Mouse (Mus musculus) MEL (cell line): ENCODE results near the gene Map3k4. TPM values are rescaled to one million over a fixed set of nuclear protein-coding genes. Genes with fewer than 3 reads are reported as not detected.

Experiments used
- DNase-seq: peaks from one replicate; pipeline ENCODE4 v3.0.0; 2011; ENCODE audit warnings: low read depth, low spot score
- H3K27ac ChIP-seq: 2 replicates; pipeline ENCODE4 v1.5.1; 2012; ENCODE audit warnings: low read depth, mild to moderate bottlenecking, control low read depth, low read length, moderate library complexity; ENCODE audit not compliant: control insufficient read depth
- H3K27me3 ChIP-seq, 2 experiments: fragments of 150-350 bp in 1 of 2; sonication (generic) in 1 of 2; 2 replicates each; pipeline ENCODE4 v1.6.1; 2012; ENCODE audit warnings: low read length in 2 of 2, mild to moderate bottlenecking in 2 of 2, improper control_type of control experiment in 1 of 2, moderate library complexity in 1 of 2; ENCODE audit not compliant: insufficient read depth in 2 of 2, control insufficient read depth in 1 of 2
- H3K36me3 ChIP-seq, 2 experiments: 2 replicates each; pipeline ENCODE4 v1.6.1; 2012 to 2014; ENCODE audit warnings: low read length in 2 of 2, improper control_type of control experiment in 1 of 2, inconsistent platforms in 1 of 2, mild to moderate bottlenecking in 1 of 2; ENCODE audit not compliant: insufficient read depth in 2 of 2, control insufficient read depth in 1 of 2
- H3K4me1 ChIP-seq, 2 experiments: fragments of 150-350 bp in 1 of 2; sonication (generic) in 1 of 2; 2 replicates each; pipeline ENCODE4 v1.6.1; 2012; ENCODE audit warnings: low read length in 2 of 2, improper control_type of control experiment in 1 of 2, mild to moderate bottlenecking in 1 of 2; ENCODE audit not compliant: insufficient read depth in 2 of 2, control insufficient read depth in 1 of 2
- H3K4me3 ChIP-seq, 2 experiments: fragments of 150-350 bp in 1 of 2; sonication (generic) in 1 of 2; 2 replicates each; pipeline ENCODE4 v1.5.1; 2012; ENCODE audit warnings: low read depth in 2 of 2, low read length in 2 of 2, mild to moderate bottlenecking in 2 of 2, moderate library complexity in 2 of 2, control low read depth in 1 of 2, improper control_type of control experiment in 1 of 2; ENCODE audit not compliant: control insufficient read depth in 1 of 2, insufficient read depth in 1 of 2
- H3K79me2 ChIP-seq: 2 replicates; pipeline ENCODE4 v1.6.1; 2012; ENCODE audit warnings: mild to moderate bottlenecking, low read length, moderate library complexity; ENCODE audit not compliant: control insufficient read depth, poor library complexity, insufficient read depth
- H3K9ac ChIP-seq: 2 replicates; pipeline ENCODE4 v1.6.1; 2012; ENCODE audit warnings: low read depth, mild to moderate bottlenecking, control low read depth, low read length, moderate library complexity; ENCODE audit not compliant: control insufficient read depth, poor library complexity, severe bottlenecking
- H3K9me3 ChIP-seq: fragments of 150-350 bp; sonication (generic); replicated peaks from 2 replicates; pipeline ENCODE4 v1.6.1; 2012; ENCODE audit warnings: mild to moderate bottlenecking, low read length, improper control_type of control experiment, moderate library complexity; ENCODE audit not compliant: insufficient read depth
- BHLHE40 ChIP-seq: IDR thresholded peaks from 2 replicates; pipeline ENCODE4 v1.6.1; 2012; ENCODE audit warnings: low read depth, mild to moderate bottlenecking, inconsistent platforms, low read length, improper control_type of control experiment, borderline replicate concordance
- CHD1 ChIP-seq: IDR thresholded peaks from 2 replicates; pipeline ENCODE4 v1.6.1; 2012; ENCODE audit warnings: low read depth, mild to moderate bottlenecking, inconsistent platforms, low read length, improper control_type of control experiment
- ELF1 ChIP-seq: IDR thresholded peaks from 2 replicates; pipeline ENCODE4 v1.6.1; 2014; ENCODE audit warnings: low read depth, mild to moderate bottlenecking, inconsistent platforms, low read length, improper control_type of control experiment, moderate library complexity
- EP300 ChIP-seq, 2 experiments: IDR thresholded peaks; 2 replicates each; pipeline ENCODE4 v1.6.1; 2011; ENCODE audit warnings: improper control_type of control experiment in 2 of 2, low read length in 2 of 2, low read depth in 1 of 2, mild to moderate bottlenecking in 1 of 2
- ETS1 ChIP-seq: IDR thresholded peaks from 2 replicates; pipeline ENCODE4 v1.6.1; 2012; ENCODE audit warnings: low read depth, mild to moderate bottlenecking, inconsistent platforms, low read length, improper control_type of control experiment, moderate library complexity
- JUND ChIP-seq: IDR thresholded peaks from 2 replicates; pipeline ENCODE4 v1.6.1; 2011; ENCODE audit warnings: low read depth, mild to moderate bottlenecking, improper control_type of control experiment, low read length
- KAT2A ChIP-seq: conservative IDR thresholded peaks from 2 replicates; pipeline ENCODE4 v1.6.1; 2012; ENCODE audit warnings: low read depth, low read length, improper control_type of control experiment, inconsistent platforms
- MAFK ChIP-seq: IDR thresholded peaks from 2 replicates; pipeline ENCODE4 v1.6.1; 2011; ENCODE audit warnings: low read depth, mild to moderate bottlenecking, low read length, improper control_type of control experiment, borderline replicate concordance
- MAZ ChIP-seq: IDR thresholded peaks from 2 replicates; pipeline ENCODE4 v1.6.1; 2012; ENCODE audit warnings: low read depth, mild to moderate bottlenecking, inconsistent platforms, low read length, improper control_type of control experiment
- MYC ChIP-seq: IDR thresholded peaks from 2 replicates; pipeline ENCODE4 v1.6.1; 2011; ENCODE audit warnings: low read depth, mild to moderate bottlenecking, low read length, improper control_type of control experiment, moderate library complexity
- NELFE ChIP-seq: IDR thresholded peaks from 2 replicates; pipeline ENCODE4 v1.6.1; 2011; ENCODE audit warnings: low read depth, low read length, improper control_type of control experiment
- NRF1 ChIP-seq: IDR thresholded peaks from 2 replicates; pipeline ENCODE4 v1.6.1; 2014; ENCODE audit warnings: low read depth, mild to moderate bottlenecking, inconsistent platforms, low read length, improper control_type of control experiment, moderate library complexity; ENCODE audit not compliant: poor library complexity, insufficient read depth, severe bottlenecking
- POLR2AphosphoS5 ChIP-seq: IDR thresholded peaks from 2 replicates; pipeline ENCODE4 v1.6.1; 2012; ENCODE audit warnings: low read depth, borderline replicate concordance, mild to moderate bottlenecking, inconsistent platforms, low read length, moderate library complexity, mixed read lengths
- TCF12 ChIP-seq: IDR thresholded peaks from 2 replicates; pipeline ENCODE4 v1.6.1; 2014; ENCODE audit warnings: low read depth, mild to moderate bottlenecking, inconsistent platforms, low read length, improper control_type of control experiment, moderate library complexity
- USF1 ChIP-seq: IDR thresholded peaks from 2 replicates; pipeline ENCODE4 v1.6.1; 2014; ENCODE audit warnings: low read depth, mild to moderate bottlenecking, inconsistent platforms, low read length, improper control_type of control experiment, moderate library complexity
- USF2 ChIP-seq, 2 experiments: IDR thresholded peaks; 2 replicates each; pipeline ENCODE4 v1.6.1; 2011 to 2012; ENCODE audit warnings: improper control_type of control experiment in 2 of 2, low read length in 2 of 2, borderline replicate concordance in 1 of 2, inconsistent platforms in 1 of 2, low read depth in 1 of 2, mild to moderate bottlenecking in 1 of 2; ENCODE audit not compliant: insufficient read depth in 1 of 2
- ZC3H11A ChIP-seq: IDR thresholded peaks from 2 replicates; pipeline ENCODE4 v1.6.1; 2012; ENCODE audit warnings: low read depth, mild to moderate bottlenecking, inconsistent platforms, low read length, improper control_type of control experiment
- ZKSCAN1 ChIP-seq: IDR thresholded peaks from 2 replicates; pipeline ENCODE4 v1.6.1; 2012; ENCODE audit warnings: low read depth, mild to moderate bottlenecking, inconsistent platforms, low read length, improper control_type of control experiment, moderate library complexity
- ZMIZ1 ChIP-seq: IDR thresholded peaks from 2 replicates; pipeline ENCODE4 v1.6.1; 2012; ENCODE audit warnings: low read depth, mild to moderate bottlenecking, inconsistent platforms, low read length, improper control_type of control experiment, moderate library complexity
- ZNF384 ChIP-seq: IDR thresholded peaks from 2 replicates; pipeline ENCODE4 v1.6.1; 2012; ENCODE audit warnings: low read depth, mild to moderate bottlenecking, inconsistent platforms, low read length, improper control_type of control experiment
- polyA plus RNA-seq, 2 experiments: library from polyadenylated mRNA; stranded (reverse) in 1 of 2; unstranded in 1 of 2; fragments of >175 nt in 1 of 2; fragments of >200 nt in 1 of 2; gene quantifications; 2 replicates each; pipeline versions ENCODE4 v1.2.1 to v1.2.4; 2012; ENCODE audit warnings: low replicate concordance in 2 of 2, low read depth in 1 of 2; ENCODE audit not compliant: insufficient read length in 2 of 2, insufficient read depth in 1 of 2, missing spikeins in 1 of 2
- total RNA-seq: library from RNA; depleted of rRNA; stranded (reverse); fragments of 300-350 nt; gene quantifications from 2 replicates; pipeline ENCODE4 v1.2.3, GENCODE M21; 2012

Gene Map3k4
- total and polyA plus RNA-seq, 3 experiments: 18.0 to 20.4 TPM; not detected in 1

DNA sequence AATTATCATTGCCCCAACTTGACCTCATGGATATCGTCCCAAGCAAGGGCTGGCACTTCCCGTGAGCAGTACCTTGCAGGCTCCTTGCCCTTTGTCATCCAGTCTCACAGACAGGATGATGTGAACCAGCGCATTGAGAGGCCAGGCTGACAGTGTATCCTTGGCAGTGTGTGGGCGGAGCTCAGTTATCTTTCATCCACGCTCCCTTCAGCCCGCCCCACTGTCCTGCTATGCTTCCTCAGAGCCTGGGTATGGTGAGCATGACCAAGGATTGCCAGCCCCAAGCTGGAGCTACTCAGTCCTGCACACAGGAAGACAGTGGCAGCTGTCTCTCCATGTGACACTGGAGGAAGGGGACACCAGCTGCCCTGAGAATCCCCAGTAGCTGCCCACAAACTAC lies 102.4 kb downstream of the Map3k4 start:
- Histone ChIP-seq H3K4me3 (no peak overlapping the region), H3K9ac (no peak overlapping the region), H3K4me1 (no peaks in the 10 kb centered on the region), H3K27ac (no peak overlapping the region), H3K27me3 (no peaks in the 10 kb centered on the region), H3K36me3 (no peaks in the 10 kb centered on the region; a peak in 1 of 4 replicates), H3K9me3 (no peaks in the 10 kb centered on the region), H3K79me2 (no peaks in the 10 kb centered on the region)
- no peak for DNase-seq
- TF ChIP-seq MYC (no peak), JUND (no peak), USF1 (no peak), POLR2AphosphoS5 (no peak), ZC3H11A (no peak), MAZ (no peak), EP300 (IDR thresholded peaks at IDR 0.05; ENCODE audit: low read depth in 1 of 2, low read length in 2 of 2) (no peak), NRF1 (no peak), MAFK (no peak), KAT2A (no peak), NELFE (no peak), TCF12 (no peak), ETS1 (no peak), ZNF384 (no peak), CHD1 (no peak), ZKSCAN1 (no peak)

DNA sequence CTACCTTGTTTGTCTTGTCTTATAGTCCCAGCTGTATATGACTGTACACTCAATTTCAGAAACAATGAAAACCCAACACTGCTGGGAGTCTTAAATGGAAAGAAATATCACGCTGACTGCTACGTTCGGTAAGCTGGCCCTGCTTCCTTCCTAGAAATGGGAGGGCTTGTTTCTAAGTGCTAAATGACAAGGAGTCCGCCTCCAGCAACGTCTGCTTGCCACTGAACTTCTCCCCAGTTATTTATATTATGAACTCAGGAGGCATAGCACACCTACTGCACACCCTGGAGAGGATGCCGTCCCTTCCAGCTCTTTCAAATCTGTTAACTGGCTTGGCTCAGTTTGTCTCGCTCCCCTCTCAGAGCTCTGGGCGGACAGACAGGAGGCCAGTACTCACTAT lies 105.2 kb downstream of the Map3k4 start:
- TF ChIP-seq MAZ: no peak
- Histone ChIP-seq H3K9ac (no peak overlapping the region), H3K4me3 (no peak overlapping the region), H3K27ac (no peak overlapping the region), H3K4me1 (no peaks in the 10 kb centered on the region), H3K27me3 (no peaks in the 10 kb centered on the region), H3K36me3 (no peaks in the 10 kb centered on the region; a peak in 1 of 4 replicates), H3K79me2 (no peaks in the 10 kb centered on the region), H3K9me3 (no peaks in the 10 kb centered on the region)
- DNase-seq: no peak

DNA sequence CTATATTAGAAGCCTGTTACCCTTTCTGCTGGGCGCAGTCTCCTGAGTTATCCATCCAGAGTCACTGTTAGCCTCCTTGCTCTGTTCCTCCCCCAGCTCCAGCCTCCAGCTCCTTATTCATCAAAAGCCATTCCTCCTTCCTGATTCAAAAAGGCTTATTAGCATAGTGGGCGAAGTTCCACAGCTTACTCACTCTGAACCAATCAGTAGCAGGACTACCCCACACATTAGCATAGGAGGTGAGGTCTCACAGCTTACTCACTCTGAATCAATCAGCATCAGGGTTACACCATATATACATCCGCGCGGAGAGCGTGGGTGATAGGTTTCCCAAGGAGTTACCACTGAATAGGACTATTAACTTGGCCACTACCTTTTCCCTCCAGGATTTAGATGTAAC lies 106.3 kb downstream of the Map3k4 start:
- Histone ChIP-seq H3K27me3 (no peaks in the 10 kb centered on the region), H3K9ac (no peak overlapping the region), H3K4me3 (no peak overlapping the region), H3K79me2 (no peaks in the 10 kb centered on the region), H3K36me3 (peaks cover 0 to 6% of the 10 kb centered on the region in 2 experiments; a peak in 2 of 4 replicates), H3K27ac (no peak overlapping the region), H3K9me3 (no peaks in the 10 kb centered on the region), H3K4me1 (peaks cover 0 to 8% of the 10 kb centered on the region in 2 experiments; a peak in 2 of 4 replicates)
- DNase-seq: peak; percentile 42
- no peak for TF ChIP-seq ELF1
- no peak for TF ChIP-seq USF2 (IDR thresholded peaks at IDR 0.05; ENCODE audit: borderline replicate concordance in 1 of 2, insufficient read depth in 1 of 2, low read depth in 1 of 2, low read length in 2 of 2)
- no peak for TF ChIP-seq CHD1
- TF ChIP-seq ZKSCAN1: no peak
- no peak for TF ChIP-seq BHLHE40
- no peak for TF ChIP-seq ZMIZ1
- TF ChIP-seq ZC3H11A: no peak
- no peak for TF ChIP-seq NELFE
